Mouse (Mus musculus) stomach, embryonic 14.5 days (tissue): ENCODE measurements around the gene 9130230L23Rik. TPM values are rescaled to one million over a fixed set of nuclear protein-coding genes. Genes with fewer than 3 reads are reported as not detected.

Experiments used
- ATAC-seq: fragments of 200-750 bp; cut with Nextera tagmentation; 2 replicates; pipeline ENCODE4 v1.8.0; 2017; ENCODE audit warnings: low read depth, moderate TSS enrichment; ENCODE audit not compliant: insufficient number of reproducible peaks, insufficient read depth, low FRiP score
- H3K27ac ChIP-seq: fragments of 300-500 bp; sonication (generic); 2 replicates; pipeline ENCODE4 v1.5.1; 2014; ENCODE audit warnings: mild to moderate bottlenecking, low read length, moderate library complexity, mixed read lengths
- H3K27me3 ChIP-seq: fragments of 300-500 bp; sonication (generic); 2 replicates; pipeline ENCODE4 v1.6.1; 2014; ENCODE audit warnings: low read length, control low read depth, mixed read lengths; ENCODE audit not compliant: control insufficient read depth, insufficient read depth
- H3K36me3 ChIP-seq: fragments of 300-500 bp; sonication (generic); 2 replicates; pipeline ENCODE4 v1.6.1; 2014; ENCODE audit warnings: mild to moderate bottlenecking, control low read depth, low read length, moderate library complexity, mixed read lengths; ENCODE audit not compliant: control insufficient read depth, insufficient read depth
- H3K4me1 ChIP-seq: fragments of 300-500 bp; sonication (generic); 2 replicates; pipeline ENCODE4 v1.6.1; 2014; ENCODE audit warnings: low read length, control low read depth, mixed read lengths; ENCODE audit not compliant: control insufficient read depth, insufficient read depth
- H3K4me2 ChIP-seq: fragments of 300-500 bp; sonication (generic); replicated peaks from 2 replicates; pipeline ENCODE4 v1.6.1; 2014; ENCODE audit warnings: low read depth, low read length, control low read depth
- H3K4me3 ChIP-seq: fragments of 300-500 bp; sonication (generic); 2 replicates; pipeline ENCODE4 v1.5.1; 2014; ENCODE audit warnings: low read depth, low read length, control low read depth
- H3K9ac ChIP-seq: fragments of 300-500 bp; sonication (generic); replicated peaks from 2 replicates; pipeline ENCODE4 v1.6.1; 2014; ENCODE audit warnings: low read depth, mild to moderate bottlenecking, control low read depth, low read length, moderate library complexity, mixed read lengths
- H3K9me3 ChIP-seq: fragments of 300-500 bp; sonication (generic); 2 replicates; pipeline ENCODE4 v1.6.1; 2016; ENCODE audit warnings: low read depth, low read length, control low read depth; ENCODE audit not compliant: control insufficient read depth
- WGBS: fragments of 180-500 bp; shearing (Covaris S2); extraction: QIAGEN DNeasy Blood & Tissue Kit; methylation state at CpG from one replicate; pipeline ENCODE4 v1.1.7; 2014; 5-methylcytosine and 5-hydroxymethylcytosine counted together
- polyA plus RNA-seq: library from polyadenylated mRNA; unstranded; fragments of >200 nt; fragmentation: Nextera tagmentation; extraction: Ambion mirVana; gene quantifications from 2 replicates; pipeline ENCODE4 v1.2.1, GENCODE M21; 2014

Gene 9130230L23Rik
- 2.2 and 3.0 TPM in 2 replicates for polyA plus RNA-seq

DNA sequence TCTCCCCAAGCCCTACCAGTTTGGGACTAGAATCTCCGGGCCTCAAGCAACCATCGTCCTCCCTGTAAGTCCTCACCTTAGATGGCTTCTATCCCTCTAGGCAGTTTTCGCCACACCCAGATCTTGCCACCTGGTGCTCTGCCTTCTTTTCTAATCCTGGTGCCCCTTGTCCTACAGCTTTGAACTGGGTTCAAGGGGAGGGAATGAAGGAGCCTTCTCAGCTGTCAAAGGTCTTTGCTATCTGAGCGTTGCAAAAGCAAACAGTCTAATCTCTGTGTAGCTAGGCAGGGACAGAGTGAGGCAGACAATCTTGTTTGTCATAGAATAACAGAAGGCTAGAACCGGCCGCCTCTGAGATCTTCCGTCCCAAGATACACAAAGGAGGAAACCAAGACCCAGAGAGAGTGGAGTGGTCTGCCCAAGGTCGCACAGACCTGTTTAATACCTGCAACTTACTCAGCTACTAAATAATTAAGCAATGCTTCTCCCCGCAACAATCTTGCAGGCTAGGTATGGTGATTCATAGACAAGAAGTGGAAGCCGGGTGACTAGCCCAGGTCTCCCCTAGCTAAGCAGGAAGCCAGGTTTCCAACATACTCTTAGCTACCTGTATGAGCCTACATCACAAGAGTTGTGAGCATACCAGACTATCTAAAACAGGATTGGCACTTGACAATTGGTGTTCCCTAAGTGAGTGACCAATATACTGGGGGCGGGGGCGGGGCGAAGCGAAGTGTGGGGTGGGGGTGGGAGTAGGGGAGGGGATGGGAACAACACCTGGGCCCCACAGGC is at the start of gene 9130230L23Rik:
Gene 9130230L23Rik, minus strand, starts transcription at position 152 of the 792 bp plus-strand sequence.
- Histone ChIP-seq H3K27me3 (no peaks in the 10 kb centered on the region), H3K9ac (no peak within 1 kb of the TSS), H3K4me3 (no peak within 1 kb of the TSS), H3K36me3 (no peaks in the 10 kb centered on the region), H3K27ac (peak within 1 kb of the TSS; percentile 87), H3K4me1 (0 out of 2 replicates have a peak, but pooled peaks cover 3% of the 10 kb centered on the region), H3K9me3 (no peaks in the 10 kb centered on the region), H3K4me2 (no peak within 1 kb of the TSS; the same call in 1 of the 2 replicates)
- ATAC-seq, result peak; percentile 92
- WGBS, result 56% methylated on average over 14 of the region's 14 CpGs

DNA sequence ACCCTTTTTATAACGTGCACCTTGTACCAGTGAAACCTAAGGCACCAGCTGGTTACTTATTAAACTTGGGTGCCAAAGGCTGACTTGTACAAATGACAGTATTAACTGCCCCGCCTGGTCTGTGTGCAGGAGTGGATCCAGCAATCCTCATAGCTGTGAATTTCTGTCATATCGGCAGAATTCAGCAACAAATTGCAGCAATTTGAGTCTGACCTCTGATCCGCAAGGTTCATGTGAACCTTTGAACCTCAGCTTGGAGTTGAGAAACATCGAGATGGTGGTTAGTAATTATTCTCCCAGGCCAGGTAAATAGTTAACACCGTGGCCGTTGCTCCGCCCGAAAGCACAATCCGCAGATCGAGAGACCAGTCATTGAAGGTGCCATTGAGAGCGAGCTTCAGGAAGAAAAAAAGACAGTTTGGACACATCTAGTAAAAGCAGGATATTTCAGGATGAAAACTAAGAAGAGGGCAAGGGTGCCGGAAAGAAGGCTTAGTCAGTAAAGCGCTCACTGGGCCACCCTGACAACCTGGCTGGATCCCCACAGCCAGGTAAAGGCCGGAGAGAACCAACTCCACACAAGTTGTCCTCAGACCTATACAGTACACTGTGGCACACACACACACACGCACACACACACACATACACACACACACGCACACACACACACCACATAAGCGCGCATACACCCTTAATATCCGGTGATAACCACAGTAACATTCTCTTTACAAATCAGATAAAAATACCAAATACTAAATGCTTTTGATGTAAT is 48.9 kb upstream of the 9130230L23Rik start:
- H3K9ac ChIP-seq, result no peak overlapping the region
- H3K4me1 ChIP-seq, result no peaks in the 10 kb centered on the region
- H3K27ac ChIP-seq, result peak overlapping the region; percentile 59; the same call in 1 of the 2 replicates
- H3K36me3 ChIP-seq, result no peaks in the 10 kb centered on the region
- no peaks in the 10 kb centered on the region for H3K9me3 ChIP-seq
- H3K4me3 ChIP-seq, result peak overlapping the region; percentile 15; the same call in 1 of the 2 replicates
- peak; percentile 73; the same call in 1 of the 2 replicates for ATAC-seq
- no peaks in the 10 kb centered on the region for H3K27me3 ChIP-seq
- 75% methylated on average over 20 of the region's 20 CpGs for WGBS
- peak overlapping the region; percentile 13 for H3K4me2 ChIP-seq

DNA sequence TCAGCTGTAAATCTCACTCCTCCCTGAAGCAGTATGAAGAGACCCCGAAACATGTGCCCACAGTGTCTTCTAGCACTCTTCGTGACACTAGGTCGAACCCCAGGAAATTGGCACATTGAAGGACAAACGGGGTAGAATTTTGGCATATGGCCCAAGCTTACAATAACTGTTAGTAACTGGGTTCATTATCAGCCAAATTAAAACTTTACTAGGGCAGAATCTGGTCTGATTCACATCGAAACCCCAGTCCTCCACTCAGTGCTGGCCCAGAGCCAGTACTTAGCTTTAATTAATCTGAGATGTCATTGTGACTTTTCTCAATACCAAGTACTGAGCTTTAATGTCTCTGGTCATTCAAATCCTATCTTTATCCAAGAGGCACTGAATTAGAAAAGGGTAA is 46.8 kb upstream of the 9130230L23Rik start:
- H3K4me3 ChIP-seq, result no peak overlapping the region
- no peak overlapping the region for H3K4me2 ChIP-seq
- H3K36me3 ChIP-seq, result no peaks in the 10 kb centered on the region
- WGBS, result 72% methylated on average over 5 of the region's 5 CpGs
- no peak for ATAC-seq
- H3K27ac ChIP-seq, result no peak overlapping the region
- no peak overlapping the region for H3K9ac ChIP-seq
- no peaks in the 10 kb centered on the region for H3K9me3 ChIP-seq
- H3K4me1 ChIP-seq, result no peaks in the 10 kb centered on the region
- no peaks in the 10 kb centered on the region for H3K27me3 ChIP-seq

DNA sequence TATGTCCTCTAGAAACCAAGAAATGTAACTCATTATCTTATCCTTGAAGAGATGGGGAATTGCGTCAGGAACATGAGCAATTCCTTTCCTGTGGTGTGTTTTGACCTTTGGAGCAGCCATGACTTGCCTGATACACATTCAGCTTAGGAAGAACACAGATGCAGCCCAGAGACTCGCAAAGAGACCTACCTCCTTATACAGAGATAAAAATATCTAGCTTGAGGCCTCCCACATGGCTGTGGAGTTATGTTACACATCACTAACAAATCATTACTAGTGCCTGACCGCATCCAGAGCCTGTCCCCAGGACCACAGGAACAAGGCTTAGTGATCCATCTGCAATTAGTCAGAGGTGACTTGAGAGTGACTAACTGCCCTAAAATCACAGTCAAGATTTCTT is 42.3 kb upstream of the 9130230L23Rik start:
- H3K4me1 ChIP-seq, result no peaks in the 10 kb centered on the region
- no peak overlapping the region for H3K9ac ChIP-seq
- no peak overlapping the region for H3K4me3 ChIP-seq
- WGBS, result 67% methylated on average over 3 of the region's 3 CpGs
- ATAC-seq, result no peak
- no peaks in the 10 kb centered on the region for H3K9me3 ChIP-seq
- no peak overlapping the region for H3K27ac ChIP-seq
- H3K4me2 ChIP-seq, result no peak overlapping the region
- H3K27me3 ChIP-seq, result no peaks in the 10 kb centered on the region
- H3K36me3 ChIP-seq, result no peaks in the 10 kb centered on the region

DNA sequence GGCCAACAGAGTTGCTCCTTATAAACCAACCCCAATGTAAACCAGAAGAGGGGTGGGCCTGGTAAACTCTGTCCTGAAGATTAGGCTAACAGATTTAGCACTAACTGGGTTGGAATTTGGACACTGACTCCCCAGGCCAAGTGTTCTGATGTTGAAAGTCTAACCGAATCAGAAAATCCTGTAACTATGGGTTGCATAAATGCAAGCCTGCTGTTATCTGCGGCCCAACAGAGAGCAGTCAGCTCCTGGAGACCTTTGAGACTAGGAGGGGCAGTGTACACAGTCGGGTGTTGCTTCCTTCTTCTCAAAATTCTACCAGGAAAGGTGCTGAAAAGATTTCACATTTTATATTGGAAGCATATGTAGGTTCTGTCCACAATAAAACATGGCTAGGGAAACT is 39.8 kb upstream of the 9130230L23Rik start:
- Histone ChIP-seq H3K4me3 (no peak overlapping the region), H3K4me1 (no peaks in the 10 kb centered on the region), H3K36me3 (no peaks in the 10 kb centered on the region), H3K27me3 (no peaks in the 10 kb centered on the region), H3K27ac (peak overlapping the region; percentile 77), H3K9me3 (no peaks in the 10 kb centered on the region), H3K9ac (no peak overlapping the region), H3K4me2 (no peak overlapping the region; the same call in 1 of the 2 replicates)
- WGBS, result 71% methylated on average over 3 of the region's 3 CpGs
- ATAC-seq, result peak; percentile 68

DNA sequence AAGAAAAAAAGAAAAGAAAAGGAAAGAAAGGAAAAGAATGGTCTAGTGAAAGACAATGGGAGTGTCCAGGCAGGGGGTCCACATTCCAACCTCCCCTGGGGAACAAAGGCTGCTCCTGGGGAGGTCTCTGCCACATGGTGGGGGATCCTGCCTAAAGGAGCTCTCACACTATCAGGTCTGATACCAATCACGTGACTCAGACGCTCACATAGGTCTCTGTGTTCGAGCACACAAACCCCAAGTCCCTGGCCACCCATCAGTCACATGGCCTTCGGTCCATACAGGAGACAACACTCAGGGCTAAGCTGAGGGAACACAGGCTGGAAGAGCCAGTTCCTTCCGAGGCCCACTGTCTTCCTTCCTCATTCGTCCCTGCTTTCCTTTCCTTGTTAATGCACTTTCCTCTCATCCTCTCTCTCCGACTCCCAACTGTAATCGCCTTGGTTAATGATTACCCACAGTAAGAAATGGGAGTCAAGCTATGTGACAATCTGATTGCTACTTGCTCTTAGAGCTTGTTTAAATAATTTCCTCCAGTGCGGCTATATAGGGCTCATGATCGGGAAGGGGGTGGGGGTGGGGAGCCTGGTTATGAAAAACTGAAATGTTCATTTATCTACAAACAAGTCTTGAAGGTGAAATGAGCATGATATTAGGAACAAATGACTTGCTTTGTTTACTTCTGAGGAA is 38.7 kb upstream of the 9130230L23Rik start:
- H3K4me2 ChIP-seq, result no peak overlapping the region
- H3K9ac ChIP-seq, result no peak overlapping the region
- peak; percentile 86 for ATAC-seq
- H3K27ac ChIP-seq, result peak overlapping the region; percentile 78
- H3K36me3 ChIP-seq, result no peaks in the 10 kb centered on the region
- H3K9me3 ChIP-seq, result no peaks in the 10 kb centered on the region
- no peaks in the 10 kb centered on the region for H3K4me1 ChIP-seq
- H3K27me3 ChIP-seq, result no peaks in the 10 kb centered on the region
- WGBS, result 49% methylated on average over 10 of the region's 10 CpGs
- no peak overlapping the region for H3K4me3 ChIP-seq

DNA sequence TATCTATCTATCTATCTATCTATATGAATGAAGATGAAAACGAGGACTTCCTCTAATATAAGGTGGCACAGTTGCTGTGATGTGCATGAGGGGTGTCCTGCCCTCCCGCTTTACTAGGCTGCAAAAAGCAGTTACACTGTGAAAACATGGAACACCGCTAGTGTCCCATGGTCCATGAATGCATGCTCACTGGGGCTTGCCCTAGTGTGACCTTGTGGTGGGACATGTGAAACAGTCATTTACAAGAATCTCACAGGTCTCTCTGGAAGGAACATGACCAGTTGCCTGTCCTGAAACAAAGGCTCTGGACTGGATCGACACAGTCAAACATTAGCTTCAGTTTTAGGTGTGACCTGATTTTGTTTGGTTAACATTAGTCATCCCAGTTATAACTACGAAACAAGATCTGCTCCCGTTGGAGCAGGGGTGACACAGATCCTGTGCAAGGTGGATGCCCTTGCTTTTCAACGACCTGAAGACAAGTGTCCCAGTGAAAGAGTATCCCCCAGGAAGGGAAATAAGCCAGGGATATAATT is 36.7 kb upstream of the 9130230L23Rik start:
- ATAC-seq, result no peak
- Histone ChIP-seq H3K36me3 (no peaks in the 10 kb centered on the region; the same call in 1 of the 2 replicates), H3K9ac (no peak overlapping the region), H3K27me3 (no peaks in the 10 kb centered on the region), H3K9me3 (no peaks in the 10 kb centered on the region), H3K27ac (peak overlapping the region; percentile 64; the same call in 1 of the 2 replicates), H3K4me2 (no peak overlapping the region), H3K4me1 (peaks cover 18% of the 10 kb centered on the region), H3K4me3 (no peak overlapping the region)
- 77% methylated on average over 7 of the region's 7 CpGs for WGBS

DNA sequence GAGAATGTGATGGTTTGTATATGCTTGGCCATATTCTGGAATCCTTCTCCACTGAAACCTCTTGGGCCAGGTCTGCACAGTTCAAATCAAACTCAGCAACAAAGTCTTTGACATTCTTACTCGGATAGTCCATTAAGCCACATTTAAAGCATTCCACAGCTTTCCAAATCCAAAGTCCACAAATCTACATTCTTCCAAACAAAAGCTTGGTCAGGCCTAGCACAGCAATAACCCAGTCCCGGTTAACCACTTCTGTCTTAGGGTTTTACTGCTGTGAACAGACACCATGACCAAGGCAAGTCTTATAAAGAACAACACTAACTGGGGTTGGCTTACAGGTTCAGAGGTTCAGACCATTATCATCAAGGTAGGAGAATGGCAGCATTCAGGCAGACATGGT is 35.7 kb upstream of the 9130230L23Rik start:
- Histone ChIP-seq H3K27ac (no peak overlapping the region), H3K9ac (no peak overlapping the region), H3K4me1 (peaks cover 20% of the 10 kb centered on the region), H3K27me3 (no peaks in the 10 kb centered on the region), H3K4me2 (no peak overlapping the region), H3K4me3 (no peak overlapping the region), H3K9me3 (no peaks in the 10 kb centered on the region), H3K36me3 (no peaks in the 10 kb centered on the region; the same call in 1 of the 2 replicates)
- WGBS, result 79% methylated on average over 2 of the region's 2 CpGs
- no peak for ATAC-seq
